Mouse (Mus musculus): ENCODE measurements around the gene Agl. TPM values are rescaled to one million over a fixed set of nuclear protein-coding genes. Genes with fewer than 3 reads are reported as not detected.

The Agl gene
- polyA plus RNA-seq, 1 experiment from 2014 or later = 14.6 TPM

DNA sequence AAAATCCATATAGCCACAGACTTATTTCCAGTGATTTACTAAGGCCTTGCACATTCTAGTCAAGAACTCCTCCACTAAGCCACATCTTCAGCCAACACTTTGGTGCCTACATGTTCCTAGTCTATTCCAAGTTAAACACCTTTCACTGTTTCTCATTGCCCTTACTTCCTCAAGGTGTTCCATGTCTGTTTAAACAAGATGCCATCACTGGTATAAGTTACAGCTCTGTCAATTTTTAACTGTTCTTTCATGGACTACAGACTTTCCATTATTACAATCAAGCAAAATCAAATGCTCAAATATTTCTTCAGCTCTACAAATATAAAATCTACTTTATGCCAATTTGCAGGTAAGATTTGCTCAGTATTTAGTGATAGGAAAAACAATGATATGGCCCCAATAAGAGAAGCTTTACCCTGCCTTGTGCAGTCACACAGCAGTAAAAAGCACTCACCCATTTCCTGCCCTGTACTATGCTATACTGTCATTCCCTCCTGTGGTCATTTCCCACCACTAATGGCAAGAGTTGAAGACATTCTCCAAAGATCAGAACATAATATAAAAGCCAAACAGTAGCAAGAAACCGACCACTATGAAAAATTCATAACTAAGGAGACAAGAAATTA, 105.2 kb downstream of the Agl start:
- no peak overlapping the region for H3K4me3 ChIP-seq (ENCODE audit: low read depth, low read length)
- no peaks in the 10 kb centered on the region for H3K4me1 ChIP-seq (replicated peaks; ENCODE audit: control insufficient read depth, insufficient read depth, low read length)
- H3K4me2 ChIP-seq (ENCODE audit: low read length) = no peak overlapping the region
- no peak overlapping the region for H3K9ac ChIP-seq (ENCODE audit: low read length)
- 85% methylated on average over 1 of the region's 1 CpGs for WGBS
- H3K27me3 ChIP-seq (replicated peaks; ENCODE audit: control insufficient read depth, insufficient read depth, low read length) = no peaks in the 10 kb centered on the region
- DNase-seq (ENCODE audit: low spot score) (no peak), ATAC-seq (replicated peaks; ENCODE audit: low FRiP score, low TSS enrichment, low read depth) (no peak)
- no peak overlapping the region for H3K27ac ChIP-seq (ENCODE audit: low read depth)
- H3K36me3 ChIP-seq (ENCODE audit: control insufficient read depth, insufficient read depth, low read length) = peaks cover 16% of the 10 kb centered on the region
- H3K9me3 ChIP-seq (ENCODE audit: control insufficient read depth, low read length) = no peaks in the 10 kb centered on the region

DNA sequence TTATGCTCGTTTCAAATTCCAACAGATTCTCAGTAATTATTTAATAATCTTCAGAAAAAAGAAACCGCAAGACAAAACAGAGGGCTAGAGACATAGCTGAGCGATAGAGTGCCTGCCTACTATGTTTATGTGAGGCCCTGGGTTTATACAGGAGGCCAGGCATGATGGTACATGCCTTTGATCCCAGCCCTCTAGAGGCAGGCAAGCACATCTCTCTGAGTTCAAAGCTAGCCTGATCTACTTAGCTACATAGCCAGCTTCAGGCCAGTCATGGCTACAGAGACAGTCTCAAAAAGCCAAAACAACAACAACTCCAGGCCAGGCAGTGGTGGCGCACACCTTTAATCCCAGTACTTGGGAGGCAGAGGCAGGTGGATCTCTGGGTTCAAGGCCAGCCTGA, 106.4 kb downstream of the Agl start:
- H3K4me3 ChIP-seq (ENCODE audit: low read depth, low read length) = no peak overlapping the region
- no peaks in the 10 kb centered on the region for H3K4me1 ChIP-seq (replicated peaks; ENCODE audit: control insufficient read depth, insufficient read depth, low read length)
- no peak overlapping the region for H3K9ac ChIP-seq (ENCODE audit: low read length)
- no peak overlapping the region for H3K4me2 ChIP-seq (ENCODE audit: low read length)
- no peaks in the 10 kb centered on the region for H3K27me3 ChIP-seq (replicated peaks; ENCODE audit: control insufficient read depth, insufficient read depth, low read length)
- DNase-seq (ENCODE audit: low spot score) (no peak), ATAC-seq (replicated peaks; ENCODE audit: low FRiP score, low TSS enrichment, low read depth) (no peak)
- no peak overlapping the region for H3K27ac ChIP-seq (ENCODE audit: low read depth)
- H3K9me3 ChIP-seq (ENCODE audit: control insufficient read depth, low read length) = no peaks in the 10 kb centered on the region
- 92% methylated on average over 4 of the region's 4 CpGs for WGBS
- peaks cover 10% of the 10 kb centered on the region for H3K36me3 ChIP-seq (ENCODE audit: control insufficient read depth, insufficient read depth, low read length)

DNA sequence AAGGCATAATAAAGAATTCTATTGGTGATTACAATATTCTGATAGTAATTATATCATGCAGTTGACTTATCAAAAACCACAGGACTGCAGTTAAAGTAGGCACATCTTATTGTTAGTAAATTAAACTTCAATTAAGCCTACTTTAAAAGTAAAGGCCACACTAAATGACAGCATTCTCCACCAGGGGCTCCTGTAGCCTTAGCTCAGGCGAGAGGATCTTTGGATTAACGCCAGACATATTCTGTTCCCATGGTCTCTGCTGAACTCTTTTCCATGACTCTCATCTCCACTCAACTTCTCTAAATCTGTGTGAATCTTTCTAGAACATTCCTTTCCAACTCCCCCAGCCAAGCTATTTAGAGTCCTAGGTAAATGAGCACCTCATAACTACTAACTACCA, 109.2 kb downstream of the Agl start:
- ATAC-seq (replicated peaks; ENCODE audit: low FRiP score, low TSS enrichment, low read depth) = no peak
- Histone ChIP-seq H3K27ac (ENCODE audit: low read depth) (no peak overlapping the region), H3K9me3 (ENCODE audit: control insufficient read depth, low read length) (no peaks in the 10 kb centered on the region), H3K27me3 (replicated peaks; ENCODE audit: control insufficient read depth, insufficient read depth, low read length) (no peaks in the 10 kb centered on the region), H3K4me3 (ENCODE audit: low read depth, low read length) (no peak overlapping the region), H3K4me1 (replicated peaks; ENCODE audit: control insufficient read depth, insufficient read depth, low read length) (no peaks in the 10 kb centered on the region), H3K4me2 (ENCODE audit: low read length) (no peak overlapping the region), H3K9ac (ENCODE audit: low read length) (no peak overlapping the region), H3K36me3 (ENCODE audit: control insufficient read depth, insufficient read depth, low read length) (peaks cover under 1% of the 10 kb centered on the region; the same call in 1 of the 2 replicates)
- no peak for DNase-seq (ENCODE audit: low spot score)
- 71% methylated on average over 2 of the region's 2 CpGs for WGBS

DNA sequence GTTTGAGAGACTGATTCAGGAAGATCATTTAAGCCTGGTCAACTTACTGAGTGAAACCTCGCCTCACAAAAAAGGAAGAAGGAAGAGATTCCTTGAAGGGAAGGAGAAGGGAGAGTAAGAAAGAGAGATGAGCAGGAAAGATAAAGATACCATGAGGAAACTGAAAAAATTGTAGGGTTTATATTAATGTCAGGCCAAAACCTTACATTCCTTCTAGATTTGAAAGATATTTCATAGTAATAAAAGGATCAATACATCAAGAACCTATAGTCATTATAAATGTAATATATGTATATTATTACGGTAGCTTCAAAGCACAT, 112.3 kb downstream of the Agl start:
- WGBS = 88% methylated on average over 2 of the region's 2 CpGs
- no peaks in the 10 kb centered on the region for H3K9me3 ChIP-seq (ENCODE audit: control insufficient read depth, low read length)

DNA sequence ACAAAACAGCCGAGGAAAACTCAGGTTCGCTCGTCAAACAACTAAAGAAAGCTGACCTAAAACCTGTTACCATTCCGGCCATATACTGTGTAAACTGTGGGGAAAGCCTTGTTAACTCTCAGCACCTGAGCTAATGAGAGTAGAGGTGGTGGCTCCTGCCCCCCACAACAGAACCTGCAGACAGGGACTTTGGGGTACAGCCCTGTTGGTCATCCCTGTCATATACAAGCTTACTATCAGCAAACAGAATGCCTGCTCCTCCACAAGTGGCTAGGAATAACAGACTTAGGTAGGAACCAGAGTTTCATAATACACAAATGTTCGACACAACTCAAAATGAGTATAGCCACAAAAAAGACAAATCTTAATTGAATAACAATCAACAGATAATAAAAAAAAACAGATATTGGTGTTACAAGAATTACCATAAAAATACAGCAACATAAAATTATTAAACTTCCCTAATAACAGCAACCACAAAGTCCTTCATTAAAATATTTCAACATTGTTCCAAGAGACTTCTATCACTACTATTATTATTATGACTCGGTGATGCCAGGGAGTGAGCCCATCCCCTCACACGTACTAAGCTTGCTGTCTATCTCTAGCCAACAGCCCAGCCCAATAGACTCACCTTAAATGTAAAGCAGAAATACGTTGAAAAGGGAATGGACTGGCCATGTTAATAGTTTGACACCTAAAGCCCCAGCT, 112.9 kb downstream of the Agl start:
- DNase-seq (ENCODE audit: low spot score) = no peak
- Histone ChIP-seq H3K36me3 (ENCODE audit: control insufficient read depth, insufficient read depth, low read length) (no peaks in the 10 kb centered on the region; the same call in 1 of the 2 replicates), H3K4me1 (replicated peaks; ENCODE audit: control insufficient read depth, insufficient read depth, low read length) (no peaks in the 10 kb centered on the region), H3K27ac (ENCODE audit: low read depth) (no peak overlapping the region), H3K9ac (ENCODE audit: low read length) (no peak overlapping the region), H3K27me3 (replicated peaks; ENCODE audit: control insufficient read depth, insufficient read depth, low read length) (no peaks in the 10 kb centered on the region), H3K4me3 (ENCODE audit: low read depth, low read length) (no peak overlapping the region), H3K4me2 (ENCODE audit: low read length) (no peak overlapping the region), H3K9me3 (ENCODE audit: control insufficient read depth, low read length) (no peaks in the 10 kb centered on the region)
- WGBS = 87% methylated on average over 8 of the region's 8 CpGs
- no peak for ATAC-seq (replicated peaks; ENCODE audit: low FRiP score, low TSS enrichment, low read depth)

More for the DNA sequence above, 112.3 kb downstream of the Agl start:
- DNase-seq (ENCODE audit: low spot score) = no peak
- no peaks in the 10 kb centered on the region; the same call in 1 of the 2 replicates for H3K36me3 ChIP-seq (ENCODE audit: control insufficient read depth, insufficient read depth, low read length)
- H3K4me3 ChIP-seq (ENCODE audit: low read depth, low read length) = no peak overlapping the region
- no peak overlapping the region for H3K9ac ChIP-seq (ENCODE audit: low read length)
- no peaks in the 10 kb centered on the region for H3K27me3 ChIP-seq (replicated peaks; ENCODE audit: control insufficient read depth, insufficient read depth, low read length)
- no peak for ATAC-seq (replicated peaks; ENCODE audit: low FRiP score, low TSS enrichment, low read depth)
- H3K27ac ChIP-seq (ENCODE audit: low read depth) = no peak overlapping the region
- H3K4me2 ChIP-seq (ENCODE audit: low read length) = no peak overlapping the region
- no peaks in the 10 kb centered on the region for H3K4me1 ChIP-seq (replicated peaks; ENCODE audit: control insufficient read depth, insufficient read depth, low read length)

DNA sequence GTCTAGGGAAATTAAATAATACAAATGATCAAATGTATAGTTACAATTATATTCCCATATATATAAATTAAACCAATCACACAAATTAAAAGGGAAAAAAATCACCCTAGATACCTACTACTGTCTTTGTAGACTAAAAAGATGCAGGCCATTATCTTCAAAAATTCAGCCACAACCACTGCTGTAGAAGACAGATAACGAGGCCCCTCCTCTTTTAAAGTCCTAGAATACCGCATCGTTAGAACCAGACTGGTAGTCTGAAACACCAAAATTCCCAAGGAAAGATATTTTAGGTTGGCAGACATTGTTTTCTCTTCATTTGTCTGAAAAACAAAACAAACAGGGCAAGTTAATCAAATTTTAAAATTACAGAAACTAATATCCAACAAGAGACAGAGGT, 113.7 kb downstream of the Agl start:
- WGBS = 92% methylated on average over 3 of the region's 3 CpGs
- no peaks in the 10 kb centered on the region for H3K9me3 ChIP-seq (ENCODE audit: control insufficient read depth, low read length)
- H3K9ac ChIP-seq (ENCODE audit: low read length) = no peak overlapping the region
- H3K27ac ChIP-seq (ENCODE audit: low read depth) = no peak overlapping the region
- DNase-seq (ENCODE audit: low spot score) (no peak), ATAC-seq (replicated peaks; ENCODE audit: low FRiP score, low TSS enrichment, low read depth) (no peak)
- H3K27me3 ChIP-seq (replicated peaks; ENCODE audit: control insufficient read depth, insufficient read depth, low read length) = no peaks in the 10 kb centered on the region
- H3K4me2 ChIP-seq (ENCODE audit: low read length) = no peak overlapping the region
- H3K4me3 ChIP-seq (ENCODE audit: low read depth, low read length) = no peak overlapping the region
- no peaks in the 10 kb centered on the region for H3K4me1 ChIP-seq (replicated peaks; ENCODE audit: control insufficient read depth, insufficient read depth, low read length)
- no peaks in the 10 kb centered on the region; the same call in 1 of the 2 replicates for H3K36me3 ChIP-seq (ENCODE audit: control insufficient read depth, insufficient read depth, low read length)

Other genes starting within 250 kb of the Agl start
- 1.1 and 1.5 TPM in 2 replicates for gene Lrrc39, start 245.2 kb downstream of the Agl start, polyA plus RNA-seq (2014; fragmentation: Nextera tagmentation; extraction: Ambion mirVana)
- 18.8 and 25.3 TPM in 2 replicates for gene Sass6, start 213.2 kb downstream of the Agl start, polyA plus RNA-seq (2014; fragmentation: Nextera tagmentation; extraction: Ambion mirVana)
- 29.0 and 33.4 TPM in 2 replicates for gene Trmt13, start 193.6 kb downstream of the Agl start, polyA plus RNA-seq (2014; fragmentation: Nextera tagmentation; extraction: Ambion mirVana)
- gene Mfsd14a, start 145.5 kb downstream of the Agl start, polyA plus RNA-seq (2014; fragmentation: Nextera tagmentation; extraction: Ambion mirVana) = 91.8 and 100 TPM in 2 replicates
- gene Gm43191, start 126.9 kb downstream of the Agl start, polyA plus RNA-seq (2014; fragmentation: Nextera tagmentation; extraction: Ambion mirVana) = not detected in 2 replicates
- gene Slc35a3, start 95.3 kb downstream of the Agl start, polyA plus RNA-seq (2014; fragmentation: Nextera tagmentation; extraction: Ambion mirVana) = 15.3 and 18.0 TPM in 2 replicates
- 35.1 and 36.7 TPM in 2 replicates for gene Frrs1, start 51.3 kb upstream of the Agl start, polyA plus RNA-seq (2014; fragmentation: Nextera tagmentation; extraction: Ambion mirVana)
- gene 4930455H04Rik, start 160.1 kb upstream of the Agl start, polyA plus RNA-seq (2014; fragmentation: Nextera tagmentation; extraction: Ambion mirVana) = not detected in 2 replicates
- gene Palmd, start 160.8 kb upstream of the Agl start, polyA plus RNA-seq (2014; fragmentation: Nextera tagmentation; extraction: Ambion mirVana) = 3.1 and 3.2 TPM in 2 replicates

Measured in intestine, embryonic 14.5 days (tissue).